Mouse (Mus musculus) cerebral cortex, adult 2 months (tissue): ENCODE results near the gene Gsdma.

Source experiments
- WGBS: fragments of 180-500 bp; shearing (Covaris S2); methylation state at CpG from one replicate; pipeline ENCODE4 v1.1.7; 2018; 5-methylcytosine and 5-hydroxymethylcytosine counted together

The Gsdma gene

DNA sequence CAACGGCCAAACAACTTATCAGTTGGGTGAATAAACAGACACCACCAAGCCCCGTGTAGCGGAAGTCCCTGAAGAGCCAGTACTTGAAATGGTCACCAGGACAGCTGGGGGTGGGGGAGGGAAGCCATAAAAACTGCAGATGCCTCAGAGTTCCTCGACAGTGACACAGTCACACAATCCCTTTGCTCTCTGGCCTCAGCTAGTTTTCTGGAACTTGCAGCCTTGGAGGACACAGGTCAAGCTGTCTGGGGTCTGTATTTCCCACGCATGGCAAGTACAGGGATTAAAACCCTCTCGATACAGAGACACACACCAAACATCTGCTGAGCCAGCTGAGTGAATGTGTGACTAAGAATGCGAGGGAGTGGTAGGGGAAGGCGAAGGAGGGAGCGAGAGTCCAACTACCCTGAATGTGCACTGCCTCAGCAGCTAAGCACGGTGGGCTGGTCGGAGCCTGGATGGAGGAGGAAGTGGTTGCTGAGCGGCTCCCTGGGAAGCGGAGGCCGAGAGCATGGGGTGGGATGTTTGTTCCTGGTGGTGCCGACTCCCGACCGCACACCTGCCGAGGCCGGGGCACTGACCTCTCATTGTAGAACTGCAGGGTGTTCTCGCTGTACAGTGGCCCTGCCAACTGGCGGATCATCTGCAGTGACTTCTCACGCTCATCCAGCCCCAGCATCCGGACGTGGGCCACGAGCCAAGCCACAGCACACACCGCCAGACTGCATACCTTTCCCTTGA lies 45.0 kb downstream of the Gsdma start:
- whole genome bisulfite sequencing: 50% methylated on average over 26 of the region's 26 CpGs

DNA sequence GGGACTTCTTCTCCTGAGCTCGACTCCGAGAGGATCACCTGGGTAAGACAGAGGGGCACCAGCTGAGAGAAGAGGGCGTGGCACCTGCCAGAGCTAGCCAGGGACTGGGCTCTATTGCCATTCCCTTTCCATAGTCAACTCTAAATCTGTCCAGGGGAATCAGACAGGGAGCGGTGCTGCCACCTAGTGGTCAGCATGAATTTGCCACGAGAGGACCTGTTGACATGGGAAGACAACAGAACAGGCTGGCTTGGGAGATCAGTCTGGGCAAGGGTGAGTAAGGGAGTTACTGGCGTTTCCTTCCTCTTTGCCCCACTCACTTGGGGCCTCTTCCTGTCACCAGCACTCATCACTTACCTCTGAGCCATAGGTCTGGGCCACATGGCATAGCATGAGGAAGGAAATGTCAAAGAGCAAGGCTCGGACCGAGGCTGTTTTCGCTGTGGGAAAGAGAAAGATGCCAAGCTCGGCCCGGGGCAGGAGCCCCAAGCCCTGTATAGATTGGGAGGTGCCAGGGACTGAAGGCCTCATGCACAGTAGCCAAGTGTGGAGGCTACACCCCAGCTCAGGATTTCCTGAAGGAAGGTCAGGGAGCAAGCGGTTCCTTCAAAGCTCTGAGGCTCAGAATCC lies 46.4 kb downstream of the Gsdma start:
- WGBS: 50% methylated on average over 12 of the region's 12 CpGs

DNA sequence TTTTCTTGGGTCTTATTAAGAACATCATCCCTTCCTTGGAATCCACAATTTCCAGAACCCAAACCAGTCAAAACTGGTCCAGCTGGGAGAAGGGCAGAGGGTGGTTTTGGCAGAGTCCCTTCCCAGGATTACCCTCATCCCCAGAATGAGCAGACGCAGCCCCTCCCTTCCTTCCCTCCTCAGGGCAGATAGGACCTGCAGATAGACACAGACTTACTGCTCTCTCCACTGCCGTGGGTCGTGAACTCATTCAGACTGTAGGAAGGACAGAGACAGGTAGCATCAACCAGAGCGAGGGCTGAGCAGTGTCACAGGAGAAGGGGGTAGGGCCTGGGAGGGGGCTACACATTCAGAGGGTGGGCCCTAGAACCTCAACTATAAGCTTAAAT lies 46.9 kb downstream of the Gsdma start:
- 89% methylated on average over 4 of the region's 4 CpGs for WGBS

DNA sequence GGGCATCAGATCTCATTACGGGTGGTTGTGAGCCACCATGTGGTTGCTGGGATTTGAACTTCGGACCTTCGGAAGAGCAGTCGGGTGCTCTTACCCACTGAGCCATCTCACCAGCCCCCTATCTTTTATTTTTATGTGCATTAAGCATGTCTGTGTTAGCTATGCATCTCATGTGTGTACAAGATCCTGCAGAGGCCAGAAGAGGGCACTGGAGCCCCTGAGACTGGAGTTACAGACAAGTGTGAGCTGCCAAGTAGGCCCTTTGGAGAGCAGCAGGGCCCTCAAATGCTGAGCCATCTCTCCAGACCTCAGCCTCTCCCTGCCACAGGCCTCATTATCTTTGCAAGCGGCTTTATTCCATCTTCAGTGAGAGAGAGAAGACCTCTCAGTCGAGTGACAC lies 47.9 kb downstream of the Gsdma start:
- 73% methylated on average over 6 of the region's 6 CpGs for WGBS

DNA sequence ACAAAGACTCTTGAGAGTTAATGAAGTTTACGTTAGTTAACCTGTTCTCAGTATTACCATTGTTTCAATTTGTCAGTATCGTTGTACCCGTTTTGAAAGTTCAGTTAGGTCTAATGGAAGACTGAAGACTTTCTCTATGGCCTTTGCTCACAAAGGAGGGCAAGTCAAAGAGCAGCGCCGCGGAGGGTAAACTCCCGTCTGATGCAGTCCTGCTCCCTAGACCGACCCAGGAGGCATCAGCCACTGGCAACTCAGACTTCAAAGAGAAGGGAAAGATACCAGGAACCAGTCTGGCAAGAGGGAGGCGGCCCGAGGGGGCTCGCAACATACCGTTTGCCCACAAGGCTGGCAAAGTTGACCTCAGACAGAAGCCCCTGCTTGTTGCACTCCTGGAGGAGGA lies 49.6 kb downstream of the Gsdma start:
- 89% methylated on average over 12 of the region's 12 CpGs for WGBS

DNA sequence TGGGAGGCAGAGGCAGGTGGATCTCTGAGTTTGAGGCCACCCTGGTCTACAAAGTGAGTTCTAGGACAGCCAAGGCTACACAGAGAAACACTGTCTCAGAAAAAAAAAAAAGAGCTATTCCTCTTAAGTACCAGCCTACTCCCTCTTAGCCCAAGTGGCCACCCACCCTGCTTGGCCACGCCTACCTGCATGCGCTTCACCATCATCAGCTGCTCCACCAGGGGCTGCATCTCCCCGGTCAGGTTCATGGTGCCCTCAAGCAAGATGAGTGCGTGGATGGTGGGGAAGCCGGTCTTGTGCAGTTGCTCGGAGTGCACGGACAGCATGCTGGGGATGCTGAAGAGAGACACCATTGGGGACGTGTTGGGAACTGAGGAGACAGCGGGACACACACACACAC lies 51.8 kb downstream of the Gsdma start:
- 94% methylated on average over 9 of the region's 9 CpGs for WGBS

DNA sequence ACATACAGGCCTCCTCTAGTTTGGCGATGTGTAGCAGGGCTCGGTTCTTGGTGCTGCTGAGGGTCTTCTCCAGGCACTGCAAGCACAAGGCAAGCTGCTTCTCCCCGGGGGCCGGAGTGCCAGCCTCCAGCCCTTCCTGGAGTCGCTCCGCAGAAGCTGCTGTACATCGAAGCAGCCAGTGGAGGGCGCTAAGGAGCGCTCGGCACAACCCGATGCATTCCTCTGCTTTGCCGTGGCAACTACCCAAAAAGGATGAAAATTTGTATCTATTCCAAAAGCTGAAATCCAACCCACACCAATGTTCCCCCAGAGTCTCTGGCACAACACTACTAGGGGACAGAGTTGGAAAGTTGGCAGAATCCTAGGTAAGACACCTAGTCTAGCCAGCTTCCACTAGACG lies 53.8 kb downstream of the Gsdma start:
- WGBS: 9% methylated on average over 13 of the region's 13 CpGs

DNA sequence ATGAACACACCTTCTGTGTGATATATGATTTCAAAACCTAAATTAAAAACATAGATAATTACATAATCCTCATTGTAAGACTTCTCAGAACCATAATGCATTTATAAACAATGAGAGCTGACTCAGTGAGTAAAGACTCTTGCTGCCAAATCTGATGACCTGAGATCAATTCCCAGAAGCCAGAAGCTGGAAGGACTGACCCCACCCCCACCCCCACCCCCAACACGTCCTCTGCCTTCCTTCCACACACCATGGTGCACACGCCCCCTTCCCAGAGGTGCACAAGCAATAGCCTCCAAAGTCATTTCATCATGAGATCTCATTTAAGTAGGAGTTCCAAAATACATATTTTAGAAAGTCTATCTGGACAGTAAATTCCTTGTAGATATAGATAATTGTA lies 56.6 kb downstream of the Gsdma start:
- 57% methylated on average over 2 of the region's 2 CpGs for WGBS

DNA sequence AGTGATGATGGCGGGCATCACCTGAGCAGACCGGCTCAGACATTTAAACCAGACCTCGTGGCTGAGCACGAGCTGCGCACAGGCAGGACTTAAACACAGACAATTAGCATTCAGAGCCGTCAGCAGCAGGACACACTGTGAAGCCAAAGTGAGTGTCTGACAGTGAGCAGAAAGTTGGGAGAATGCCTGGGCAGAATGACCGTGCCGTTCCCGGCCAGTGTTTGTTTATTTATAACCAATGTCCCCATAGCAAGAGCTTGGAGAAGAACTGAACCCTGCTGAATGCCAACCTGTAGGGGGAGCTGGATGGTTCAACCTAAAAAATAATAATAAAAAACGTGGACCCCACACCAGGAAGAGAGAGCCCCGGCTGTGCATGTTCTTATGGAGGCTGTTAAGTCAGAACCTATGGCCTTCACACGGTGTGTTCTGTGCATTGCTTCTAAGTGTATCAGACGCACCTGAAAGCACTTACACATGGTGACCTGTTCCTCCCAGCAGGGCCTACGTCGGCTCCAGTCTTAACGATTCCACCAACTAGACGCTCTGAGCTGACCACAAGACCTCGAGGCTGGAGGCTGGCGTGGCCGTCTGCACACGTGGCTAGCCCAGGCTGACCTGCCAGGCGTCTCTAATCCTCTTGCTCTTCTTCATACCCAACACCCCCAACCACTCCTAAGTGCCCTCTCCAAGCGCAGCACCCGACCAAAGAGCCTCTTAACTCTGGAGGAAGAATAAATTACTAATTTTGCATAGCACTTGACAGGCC lies 57.5 kb downstream of the Gsdma start:
- 50% methylated on average over 24 of the region's 24 CpGs for whole genome bisulfite sequencing

DNA sequence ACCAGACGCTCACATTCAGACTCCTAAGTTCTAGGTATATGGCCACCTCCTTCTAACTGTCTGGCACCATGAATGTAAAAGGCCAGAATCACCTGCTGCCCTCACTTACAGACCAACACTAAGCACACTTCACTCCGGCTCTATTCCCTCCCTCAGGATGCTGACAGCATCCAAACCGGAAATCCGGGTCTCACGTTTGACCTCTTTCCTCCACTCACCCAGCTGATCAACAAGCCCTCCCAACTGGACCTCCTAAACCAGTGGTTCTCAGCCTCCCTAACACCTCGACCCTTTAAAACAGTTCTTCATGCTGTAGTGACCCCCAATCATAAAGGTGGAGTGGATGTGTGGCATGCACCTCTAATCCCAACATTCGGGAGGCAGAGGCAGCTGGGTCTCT lies 58.9 kb downstream of the Gsdma start:
- 74% methylated on average over 7 of the region's 7 CpGs for WGBS

DNA sequence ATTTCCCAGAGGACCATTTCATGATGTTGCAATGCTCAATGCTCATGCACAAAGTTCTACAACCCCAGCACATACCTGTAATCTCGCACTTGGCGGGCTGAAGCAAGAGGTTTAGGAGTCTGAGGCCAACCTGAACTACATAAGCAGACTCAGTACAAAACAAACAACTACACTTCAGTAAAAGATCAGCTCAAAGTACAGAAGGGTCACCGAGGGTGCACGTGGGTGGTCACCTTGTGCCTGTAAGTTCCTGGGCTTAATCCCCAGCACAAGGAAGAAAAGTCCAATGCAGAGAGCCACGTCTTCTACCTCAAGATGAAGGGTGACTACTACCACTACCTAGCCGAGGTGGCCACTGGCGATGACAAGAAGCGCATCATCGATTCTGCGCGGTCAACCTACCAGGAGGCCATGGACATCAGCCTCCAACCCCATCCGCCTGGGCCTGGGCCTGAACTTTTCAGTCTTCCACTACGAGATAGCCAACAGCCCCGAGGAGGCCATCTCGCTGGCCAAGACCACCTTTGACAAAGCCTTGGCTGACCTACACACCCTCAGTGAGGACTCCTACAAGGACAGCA lies 61.9 kb downstream of the Gsdma start:
- 93% methylated on average over 15 of the region's 15 CpGs for WGBS
